Mouse (Mus musculus): ENCODE data around the gene Birc3.
"Not testable (repeated sequence)": the region's sequence is repeated elsewhere in the genome, so short reads cannot be mapped to it uniquely, and the experiment has no call there.

The Birc3 gene

DNA sequence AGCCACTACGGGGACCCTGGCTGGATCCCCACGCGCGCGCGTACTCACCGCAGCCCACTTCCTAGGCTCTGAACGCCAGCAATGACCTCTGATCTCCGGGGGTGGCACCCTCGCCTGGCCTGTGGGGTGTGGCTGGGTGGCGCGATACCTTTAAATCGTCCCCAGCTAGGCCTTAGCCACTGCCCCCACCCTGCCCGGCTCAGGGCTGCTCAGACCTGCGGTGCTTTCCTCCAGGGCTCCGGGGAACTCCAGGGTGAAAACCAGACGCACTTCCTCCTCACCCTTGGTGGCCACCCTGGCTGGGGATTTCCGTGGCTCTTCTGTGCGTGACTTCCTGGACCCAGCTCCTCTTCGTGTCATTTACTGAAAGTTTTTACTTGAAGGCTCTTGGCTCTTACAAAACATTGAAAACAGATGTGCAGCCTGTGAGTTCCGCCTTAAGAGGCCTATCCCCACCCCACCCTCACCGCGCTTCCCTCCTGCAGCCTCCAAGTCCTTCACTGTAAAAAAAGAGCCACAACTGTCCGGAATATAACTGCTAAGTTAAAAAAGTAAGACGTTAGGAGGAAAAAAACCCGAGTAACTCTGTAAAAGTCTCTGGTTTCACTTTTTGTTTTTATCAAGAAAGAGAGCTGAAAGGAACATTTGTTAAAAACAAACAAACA is at the start of gene Birc3:
Gene Birc3 (minus strand): TSS at position 412 of the 665 bp plus-strand sequence.
- DNase-seq (ENCODE audit: low spot score): peak; percentile 40

- DNase-seq (ENCODE audit: low spot score): no peak
Observed at GRCm38 (mm10) chr9:7914925-7915324, 41.9 kb upstream of the Birc3 start.

GRCm38 (mm10) chr9:7914487-7914886 is 41.5 kb upstream of the Birc3 start:
- peak; percentile 87 for DNase-seq (ENCODE audit: low spot score)

- DNase-seq (ENCODE audit: low spot score): peak; percentile 23
Observed at GRCm38 (mm10) chr9:7913953-7914352, 41.0 kb upstream of the Birc3 start.

DNA sequence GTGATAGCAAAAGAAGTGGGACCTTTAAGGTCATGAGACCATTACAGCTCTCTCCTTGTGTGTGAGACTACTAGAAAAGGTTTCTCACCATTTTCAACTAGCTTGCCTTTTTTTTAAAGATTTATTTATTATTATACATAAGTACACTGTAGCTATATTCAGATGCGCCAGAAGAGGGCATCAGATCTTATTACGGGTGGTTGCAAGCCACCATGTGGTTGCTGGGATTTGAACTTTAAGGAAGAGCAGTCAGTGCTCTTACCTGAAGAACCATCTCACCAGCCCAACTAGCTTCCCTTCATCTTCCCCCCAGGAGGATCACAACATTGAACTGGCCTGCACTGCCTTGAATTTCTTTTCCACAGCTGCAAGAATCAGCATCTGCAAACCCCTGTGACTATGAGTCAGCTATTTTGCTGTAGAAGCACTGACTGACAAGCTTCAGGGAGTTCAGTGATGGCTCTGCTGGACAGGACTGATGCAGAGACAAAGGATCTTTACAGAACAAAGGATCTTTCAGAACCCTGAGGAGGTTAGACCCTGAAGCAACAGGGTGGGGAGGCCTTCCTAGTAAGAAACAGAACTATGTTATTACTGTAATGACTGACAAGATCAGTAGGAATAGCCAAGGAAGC is 34.5 kb upstream of the Birc3 start:
- no peak for DNase-seq (ENCODE audit: low spot score)

DNA sequence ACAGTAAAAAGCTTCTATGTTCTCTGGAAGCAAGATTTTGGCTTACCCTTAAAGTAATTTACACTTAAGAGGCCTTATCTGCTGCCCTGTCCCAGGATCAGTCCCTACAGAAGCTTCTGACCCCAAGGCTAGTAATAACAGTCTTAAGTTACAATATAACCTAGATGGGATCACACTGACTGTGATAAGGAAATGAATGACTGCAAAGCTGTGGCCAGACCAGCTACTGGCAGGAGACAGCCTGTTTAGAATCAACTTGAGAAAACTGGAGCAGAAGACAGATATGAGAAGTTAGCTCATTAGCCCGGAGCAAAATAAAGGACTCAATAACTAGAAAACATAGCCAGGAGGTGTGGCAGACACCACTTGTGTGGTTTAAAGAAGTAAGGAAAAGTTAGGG is 33.6 kb upstream of the Birc3 start:
- DNase-seq (ENCODE audit: low spot score): no peak

GRCm38 (mm10) chr9:7903825-7904224 is 30.8 kb upstream of the Birc3 start:
- no peak for DNase-seq (ENCODE audit: low spot score)

- DNase-seq (ENCODE audit: low spot score): no peak
Observed at GRCm38 (mm10) chr9:7903262-7903661, 30.3 kb upstream of the Birc3 start.

GRCm38 (mm10) chr9:7902311-7902710 is 29.3 kb upstream of the Birc3 start:
- DNase-seq (ENCODE audit: low spot score): no peak

GRCm38 (mm10) chr9:7900965-7901364 is 28.0 kb upstream of the Birc3 start:
- DNase-seq (ENCODE audit: low spot score): no peak

DNA sequence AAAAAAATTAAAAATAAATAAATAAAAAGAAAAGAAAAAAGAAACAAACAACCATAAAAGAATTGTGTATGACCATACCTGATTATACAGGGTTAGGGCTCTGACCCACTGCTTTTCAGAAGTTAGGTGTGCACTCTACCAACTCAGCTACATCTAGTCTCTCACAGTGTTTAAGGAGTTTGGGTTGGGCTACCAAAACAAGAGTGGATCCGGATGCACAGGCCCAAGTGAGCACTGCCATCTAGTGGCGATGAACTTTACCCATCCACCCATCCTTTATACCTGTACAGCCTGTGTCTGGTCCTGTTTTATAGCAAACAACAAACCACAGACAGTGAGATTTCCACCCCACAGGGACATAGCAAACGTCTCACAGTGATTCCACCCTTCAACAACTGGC is 24.5 kb upstream of the Birc3 start:
- peak; percentile 84 for DNase-seq (ENCODE audit: low spot score)

DNA sequence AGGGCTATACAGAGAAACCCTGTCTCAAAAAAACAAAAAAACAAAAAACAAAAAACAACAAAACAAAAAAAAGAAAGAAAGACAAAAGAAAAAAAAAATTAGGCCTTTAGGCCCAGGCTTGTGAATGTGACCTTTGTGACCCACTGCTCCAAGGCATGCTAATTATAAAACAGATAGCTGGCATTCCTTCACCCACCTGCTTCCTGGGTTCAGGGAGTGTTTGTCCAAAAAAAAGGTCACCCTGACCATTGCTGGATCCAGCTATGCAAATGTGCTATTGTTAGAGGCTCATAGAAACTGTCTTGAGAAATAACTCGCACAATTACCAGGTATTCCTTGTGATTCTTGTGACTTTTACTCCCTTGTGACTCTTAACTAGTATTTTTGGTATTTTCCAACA is 18.8 kb upstream of the Birc3 start:
- not testable (repeated sequence) for DNase-seq (ENCODE audit: low spot score)

DNA sequence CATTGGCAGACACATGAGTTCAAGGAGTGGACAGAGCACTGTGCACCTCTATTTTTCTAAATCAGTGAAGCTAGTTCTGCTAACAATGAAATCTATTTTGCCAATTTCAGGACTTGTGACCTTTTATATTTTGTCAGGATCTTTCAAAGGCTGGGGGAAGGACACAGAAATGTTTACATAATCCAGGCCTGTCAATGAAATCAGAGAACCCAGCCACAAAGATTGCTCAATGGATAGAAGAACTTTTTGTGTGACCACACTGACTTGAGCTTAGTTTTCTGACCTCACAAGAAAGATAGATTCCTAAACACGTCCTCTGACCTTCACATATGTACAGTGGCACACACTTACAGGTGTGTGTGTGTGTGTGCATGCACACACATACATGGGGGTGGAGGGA is 18.2 kb upstream of the Birc3 start:
- no peak for DNase-seq (ENCODE audit: low spot score)

- no peak for DNase-seq (ENCODE audit: low spot score)
Observed at GRCm38 (mm10) chr9:7884346-7884745, 11.4 kb upstream of the Birc3 start.

DNA sequence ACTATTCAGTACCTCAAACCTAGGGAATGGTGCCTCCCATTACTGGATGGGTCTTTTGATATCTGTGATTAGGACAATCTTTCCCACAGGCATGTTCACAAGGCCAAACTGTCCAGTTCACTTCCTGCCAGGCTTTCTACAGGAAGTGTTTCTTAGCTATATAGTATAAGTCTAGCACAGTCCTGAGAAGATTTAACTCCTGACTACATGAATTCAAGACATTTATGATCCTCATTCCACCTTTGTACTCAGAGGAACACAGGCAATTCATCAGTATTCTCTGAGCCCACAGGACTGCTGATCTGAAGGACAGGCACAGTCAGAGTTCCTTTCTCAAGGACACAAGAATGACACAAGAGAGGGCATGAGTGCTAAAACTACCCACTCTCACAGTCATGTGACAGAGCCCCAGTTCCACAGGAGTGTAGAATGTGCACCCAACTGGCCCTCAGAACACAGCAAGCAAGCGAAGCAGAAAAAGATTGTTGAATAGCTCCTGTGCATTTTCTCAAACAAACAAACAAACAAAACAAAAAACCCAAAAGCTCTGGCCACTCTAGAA is 9.4 kb upstream of the Birc3 start:
- no peak for DNase-seq (ENCODE audit: low spot score)

DNA sequence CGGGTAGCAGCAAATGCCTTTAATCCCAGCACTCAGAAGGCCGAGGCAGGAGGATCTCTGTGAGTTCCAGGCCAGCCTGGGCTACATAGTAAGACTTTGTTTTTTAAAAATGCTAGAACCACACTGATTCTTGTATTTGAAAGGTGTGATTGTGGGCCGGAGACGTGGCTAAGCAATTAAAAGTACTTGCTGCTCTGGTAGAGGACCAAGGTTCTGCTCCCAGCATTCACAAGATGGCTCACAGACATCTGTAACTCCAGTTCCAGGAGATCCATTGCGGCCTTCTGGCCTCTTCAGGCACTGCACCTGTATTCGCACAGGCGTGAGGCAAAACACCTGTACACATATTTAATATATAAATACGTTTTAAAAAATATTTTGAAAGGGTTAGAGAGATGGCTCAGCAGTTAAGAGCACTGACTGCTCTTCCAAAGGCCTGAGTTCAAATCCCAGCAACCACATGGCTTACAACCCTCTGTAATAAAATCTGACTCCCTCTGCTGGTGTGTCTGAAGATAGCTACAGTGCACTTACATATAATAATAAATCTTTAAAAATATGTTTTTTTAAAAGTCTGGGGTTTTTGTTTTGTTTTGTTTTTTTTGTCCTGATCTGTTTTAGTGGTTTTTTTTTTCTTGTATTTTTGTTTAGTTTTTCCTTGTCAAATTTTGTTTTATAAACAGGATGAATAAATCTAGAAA is 675 bp upstream of the Birc3 start:
- DNase-seq (ENCODE audit: low spot score): no peak

DNA sequence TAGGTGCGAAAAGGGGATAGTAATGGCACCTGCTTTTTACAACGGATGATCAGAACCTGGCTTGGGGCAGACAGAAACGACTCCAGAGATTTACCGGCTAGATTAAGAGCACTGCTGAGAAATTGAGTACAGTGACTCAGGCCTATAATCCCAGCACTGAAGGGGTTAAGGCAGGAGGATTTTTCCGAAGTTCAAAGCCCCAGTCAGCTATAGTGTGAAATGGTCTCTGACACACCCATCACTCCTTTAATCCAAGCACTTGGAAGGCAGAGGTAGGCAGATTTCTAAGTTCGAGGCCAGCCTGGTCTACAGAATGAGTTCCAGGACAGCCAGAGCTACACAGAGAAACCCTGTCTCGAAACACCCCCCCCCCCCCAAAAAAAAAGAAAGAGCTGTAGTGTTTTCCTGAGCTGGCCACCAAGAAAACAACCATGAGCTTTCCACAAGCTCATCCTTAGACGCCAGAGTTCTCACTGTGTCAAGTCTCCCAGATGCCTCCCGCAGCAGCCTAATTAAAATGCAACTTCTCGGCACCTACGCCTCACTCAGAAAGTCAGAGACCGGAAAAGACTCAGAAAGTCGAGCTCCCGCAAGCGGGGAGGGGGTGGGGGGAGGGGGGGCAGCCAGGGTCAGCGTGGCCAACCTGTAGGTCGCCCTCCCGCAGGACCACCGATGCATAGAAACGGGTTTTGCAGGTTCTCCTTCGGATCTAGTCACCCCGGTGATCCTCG is 777 bp downstream of the Birc3 start:
- DNase-seq (ENCODE audit: low spot score): peak; percentile 31

DNA sequence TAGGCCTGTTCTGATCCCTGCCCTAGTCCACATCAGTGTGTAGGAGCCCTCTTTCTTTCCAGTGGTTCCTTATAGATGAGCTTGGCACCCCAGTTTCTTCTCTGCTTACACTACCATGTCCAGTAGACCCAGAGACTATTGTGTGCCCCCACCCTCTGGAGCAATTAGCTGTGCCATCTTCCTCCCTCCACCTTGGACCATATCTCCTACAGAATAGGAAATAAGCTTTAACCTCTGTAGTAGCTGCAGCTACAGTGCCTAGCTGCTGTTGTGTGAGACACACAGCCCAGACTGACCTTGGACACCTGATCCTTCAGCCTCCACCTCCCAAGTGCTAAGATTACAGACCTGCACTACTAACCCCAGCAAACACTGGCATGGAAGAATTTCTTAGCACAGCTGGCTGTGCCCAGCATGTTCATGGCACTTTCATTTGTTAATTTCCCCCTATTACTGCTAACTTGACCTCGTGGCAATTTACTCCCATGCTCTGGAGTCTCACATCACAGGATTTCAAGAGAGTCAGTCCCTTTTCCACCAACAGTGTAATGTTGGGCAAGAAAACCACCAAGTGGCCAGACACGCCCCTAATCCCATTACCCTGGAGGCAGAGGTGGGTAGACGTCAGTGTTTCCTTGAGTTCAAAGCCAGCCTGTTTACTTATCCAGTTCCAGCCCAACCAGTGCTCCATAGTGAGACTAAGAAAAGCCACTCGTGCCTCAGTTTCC is 1.5 kb downstream of the Birc3 start:
- no peak for DNase-seq (ENCODE audit: low spot score)

- no peak for DNase-seq (ENCODE audit: low spot score)
Observed at GRCm38 (mm10) chr9:7870556-7871315, 2.2 kb downstream of the Birc3 start.

GRCm38 (mm10) chr9:7868838-7869491 is 4.0 kb downstream of the Birc3 start:
- no peak for DNase-seq (ENCODE audit: low spot score)
